9 mouse cellular contexts compared by ENCODE assay signal in the genomic region with DNA sequence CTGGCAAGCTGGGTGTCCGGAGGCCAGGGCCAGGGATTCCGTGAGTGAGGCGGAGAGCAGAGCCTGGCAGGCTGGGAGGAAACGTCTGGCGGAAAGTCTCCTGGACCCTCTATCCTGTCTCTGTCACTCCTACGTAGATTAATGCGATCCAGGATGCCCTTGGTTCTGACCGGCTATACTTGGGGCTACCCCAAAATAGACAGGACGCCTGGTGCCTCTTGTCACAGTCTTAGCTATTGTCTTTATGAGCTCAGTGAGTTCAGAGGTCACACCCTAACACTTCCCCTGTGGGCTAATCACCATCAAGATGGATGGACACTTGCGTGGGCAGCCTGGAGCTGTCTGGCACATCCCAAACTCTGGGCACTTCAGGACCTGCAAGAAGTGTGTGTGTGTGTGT.
DNase-seq lines count a peak whose midpoint lies in the region; ATAC-seq and TF ChIP-seq lines count a peak whose summit lies in the region.
"Had no signal": no experiment of that assay in that cellular context is flagged by ENCODE, and none has a peak within 500 bp of the region (broad histone marks: within the 10 kb centered on the region; RNA-seq: fewer than 3 reads in every experiment).

No protein-coding gene starts in this region.

- no peak overlapping the region for H3K4me3 ChIP-seq in lung, embryonic 14.5 days (ENCODE audit: low read depth, low read length)
- H3K4me3 ChIP-seq in kidney, embryonic 14.5 days (ENCODE audit: low read length), result no peak overlapping the region
- no peak overlapping the region for H3K4me3 ChIP-seq in thymus, adult 2 months (ENCODE audit: control insufficient read depth, insufficient read depth, low read length)
- H3K4me3 ChIP-seq: megakaryocyte, embryonic 14.5 days had no signal

- ATAC-seq in lung, embryonic 14.5 days (ENCODE audit: insufficient read depth), result peak; percentile 85
- peak; percentile 76 for ATAC-seq in kidney, embryonic 14.5 days (ENCODE audit: low FRiP score, low TSS enrichment)

- H3K27me3 ChIP-seq in lung, embryonic 14.5 days (ENCODE audit: insufficient read depth, low read length), result no peaks in the 10 kb centered on the region
- H3K27me3 ChIP-seq in kidney, embryonic 14.5 days (ENCODE audit: control insufficient read depth, insufficient read depth, low read length), result no peaks in the 10 kb centered on the region
- no peaks in the 10 kb centered on the region for H3K27me3 ChIP-seq in thymus, adult 2 months (ENCODE audit: control insufficient read depth, insufficient read depth, low read length)
- H3K27me3 ChIP-seq: megakaryocyte, embryonic 14.5 days had no signal

- 47% methylated on average over 10 of the region's 10 CpGs for WGBS in lung, embryonic 14.5 days
- WGBS in kidney, embryonic 14.5 days, result 45% methylated on average over 10 of the region's 10 CpGs
- WGBS in thymus, adult 2 months, result 47% methylated on average over 10 of the region's 10 CpGs

- no peaks in the 10 kb centered on the region for H3K4me1 ChIP-seq in lung, embryonic 14.5 days (ENCODE audit: insufficient read depth)
- no peaks in the 10 kb centered on the region for H3K4me1 ChIP-seq in kidney, embryonic 14.5 days (ENCODE audit: control insufficient read depth, insufficient read depth, low read length)
- no peaks in the 10 kb centered on the region for H3K4me1 ChIP-seq in thymus, adult 2 months (replicated peaks; ENCODE audit: control insufficient read depth, insufficient read depth, low read length)
- H3K4me1 ChIP-seq: megakaryocyte, embryonic 14.5 days had no signal

- H3K27ac ChIP-seq in lung, embryonic 14.5 days (ENCODE audit: low read depth), result no peak overlapping the region
- H3K27ac ChIP-seq in kidney, embryonic 14.5 days (ENCODE audit: low read depth, low read length), result no peak overlapping the region
- no peak overlapping the region for H3K27ac ChIP-seq in thymus, adult 2 months (ENCODE audit: control insufficient read depth, insufficient read depth, low read length)

- TF ChIP-seq CTCF in lung, embryonic 14.5 days (IDR thresholded peaks at IDR 0.05; ENCODE audit: low read depth), result no peak
- TF ChIP-seq CTCF in thymus, adult 2 months (IDR thresholded peaks at IDR 0.05; ENCODE audit: borderline replicate concordance, control insufficient read depth, extremely low read depth, insufficient read depth, low read length, poor library complexity), result no peak

- H3K9me3 ChIP-seq in lung, embryonic 14.5 days (ENCODE audit: low read depth, low read length), result no peaks in the 10 kb centered on the region
- H3K9me3 ChIP-seq in kidney, embryonic 14.5 days (ENCODE audit: control insufficient read depth, low read length), result no peaks in the 10 kb centered on the region

- H3K9ac ChIP-seq in lung, embryonic 14.5 days, result no peak overlapping the region
- H3K9ac ChIP-seq in kidney, embryonic 14.5 days (ENCODE audit: low read depth, low read length), result no peak overlapping the region

- H3K4me2 ChIP-seq in lung, embryonic 14.5 days, result no peak overlapping the region
- H3K4me2 ChIP-seq in kidney, embryonic 14.5 days (replicated peaks; ENCODE audit: low read depth, low read length), result no peak overlapping the region

- no peak for TF ChIP-seq POLR2A in thymus, adult 2 months (IDR thresholded peaks at IDR 0.05; ENCODE audit: control insufficient read depth, extremely low read depth, insufficient read depth, low read length, poor library complexity)

- peak; percentile 66 for DNase-seq in lung, embryonic 14.5 days
- DNase-seq in lung, adult 18-20 months, result no peak
- DNase-seq in heart, adult 8-10 months (ENCODE audit: low spot score), result peak; percentile 12
- peak; percentile 19 for DNase-seq in lung, postnatal 14 days
- DNase-seq in thymus, adult 2 months, result no peak
- no peak for DNase-seq in layer of hippocampus, adult 8-10 months (ENCODE audit: low spot score in 2 of 2)
- no peak for DNase-seq in cerebellum, postnatal 25 days

- H3K36me3 ChIP-seq in lung, embryonic 14.5 days (ENCODE audit: insufficient read depth), result no peaks in the 10 kb centered on the region
- no peaks in the 10 kb centered on the region for H3K36me3 ChIP-seq in kidney, embryonic 14.5 days (ENCODE audit: control insufficient read depth, insufficient read depth, low read length)
- H3K36me3 ChIP-seq in thymus, adult 2 months (ENCODE audit: control insufficient read depth, insufficient read depth, low read length), result no peaks in the 10 kb centered on the region

Comparison
In these comparisons a context has a peak if more than half of its experiments do, and no peak if none do; other contexts are left out.
1. DNase-seq: peak in lung, embryonic 14.5 days (single experiment), heart, adult 8-10 months (single experiment) and lung, postnatal 14 days (single experiment); none in lung, adult 18-20 months (0 of 2), thymus, adult 2 months (single experiment), layer of hippocampus, adult 8-10 months (0 of 2) and cerebellum, postnatal 25 days (0 of 2).